Mouse (Mus musculus) retina, postnatal 7 days (tissue): ENCODE measurements around the gene Ntm.

Experiments
- DNase-seq: peaks from one replicate; pipeline ENCODE4 v3.0.0-alpha.2; 2012; ENCODE audit warnings: low read depth, low spot score

Ntm gene

GRCm38 (mm10) chr9:29330486-29330885, 632.5 kb downstream of the Ntm start:
- DNase-seq: no peak

GRCm38 (mm10) chr9:29326283-29326682, 636.7 kb downstream of the Ntm start:
- DNase-seq: no peak

- DNase-seq: no peak
These were observed 637.8 kb downstream of the Ntm start for GRCm38 (mm10) chr9:29325137-29325536.

GRCm38 (mm10) chr9:29319197-29319596, 643.7 kb downstream of the Ntm start:
- DNase-seq: no peak

- no peak for DNase-seq
These were observed 644.2 kb downstream of the Ntm start for GRCm38 (mm10) chr9:29318676-29319162.

- no peak for DNase-seq
These were observed 645.3 kb downstream of the Ntm start for GRCm38 (mm10) chr9:29317623-29318022.

- no peak for DNase-seq
These were observed 647.1 kb downstream of the Ntm start for GRCm38 (mm10) chr9:29315842-29316241.

- no peak for DNase-seq
These were observed 656.0 kb downstream of the Ntm start for GRCm38 (mm10) chr9:29306961-29307360.

GRCm38 (mm10) chr9:29298340-29298739, 664.6 kb downstream of the Ntm start:
- DNase-seq: no peak

GRCm38 (mm10) chr9:29296752-29297151, 666.2 kb downstream of the Ntm start:
- no peak for DNase-seq

- no peak for DNase-seq
These were observed 674.8 kb downstream of the Ntm start for GRCm38 (mm10) chr9:29288003-29288704.

- no peak for DNase-seq
These were observed 677.8 kb downstream of the Ntm start for GRCm38 (mm10) chr9:29285144-29285543.

- DNase-seq: no peak
These were observed 690.1 kb downstream of the Ntm start for GRCm38 (mm10) chr9:29272861-29273260.

GRCm38 (mm10) chr9:29269988-29270387, 693.0 kb downstream of the Ntm start:
- DNase-seq: no peak

- no peak for DNase-seq
These were observed 693.7 kb downstream of the Ntm start for GRCm38 (mm10) chr9:29269277-29269646.

- DNase-seq: no peak
These were observed 694.2 kb downstream of the Ntm start for GRCm38 (mm10) chr9:29268583-29269276.

- DNase-seq: no peak
These were observed 695.3 kb downstream of the Ntm start for GRCm38 (mm10) chr9:29267663-29268062.

- DNase-seq: no peak
These were observed 697.8 kb downstream of the Ntm start for GRCm38 (mm10) chr9:29265177-29265576.

- DNase-seq: no peak
These were observed 700.1 kb downstream of the Ntm start for GRCm38 (mm10) chr9:29262836-29263235.

- DNase-seq: no peak
These were observed 710.1 kb downstream of the Ntm start for GRCm38 (mm10) chr9:29252866-29253265.

GRCm38 (mm10) chr9:29250813-29251212, 712.1 kb downstream of the Ntm start:
- DNase-seq: no peak

- DNase-seq: no peak
These were observed 715.1 kb downstream of the Ntm start for GRCm38 (mm10) chr9:29247812-29248211.

- no peak for DNase-seq
These were observed 718.9 kb downstream of the Ntm start for GRCm38 (mm10) chr9:29244006-29244405.
